Mouse (Mus musculus) MEL (cell line): Measurements from ENCODE around the gene Rarb. TPM values are rescaled to one million over a fixed set of nuclear protein-coding genes. Genes with fewer than 3 reads are reported as not detected.

ENCODE experiments used
- DNase-seq: peaks from one replicate; pipeline ENCODE4 v3.0.0; 2011; ENCODE audit warnings: low read depth, low spot score
- H3K27ac ChIP-seq: 2 replicates; pipeline ENCODE4 v1.5.1; 2012; ENCODE audit warnings: low read depth, mild to moderate bottlenecking, control low read depth, low read length, moderate library complexity; ENCODE audit not compliant: control insufficient read depth
- H3K27me3 ChIP-seq, 2 experiments: fragments of 150-350 bp in 1 of 2; sonication (generic) in 1 of 2; 2 replicates each; pipeline ENCODE4 v1.6.1; 2012; ENCODE audit warnings: low read length in 2 of 2, mild to moderate bottlenecking in 2 of 2, improper control_type of control experiment in 1 of 2, moderate library complexity in 1 of 2; ENCODE audit not compliant: insufficient read depth in 2 of 2, control insufficient read depth in 1 of 2
- H3K36me3 ChIP-seq, 2 experiments: 2 replicates each; pipeline ENCODE4 v1.6.1; 2012 to 2014; ENCODE audit warnings: low read length in 2 of 2, improper control_type of control experiment in 1 of 2, inconsistent platforms in 1 of 2, mild to moderate bottlenecking in 1 of 2; ENCODE audit not compliant: insufficient read depth in 2 of 2, control insufficient read depth in 1 of 2
- H3K4me1 ChIP-seq, 2 experiments: fragments of 150-350 bp in 1 of 2; sonication (generic) in 1 of 2; 2 replicates each; pipeline ENCODE4 v1.6.1; 2012; ENCODE audit warnings: low read length in 2 of 2, improper control_type of control experiment in 1 of 2, mild to moderate bottlenecking in 1 of 2; ENCODE audit not compliant: insufficient read depth in 2 of 2, control insufficient read depth in 1 of 2
- H3K4me3 ChIP-seq, 2 experiments: fragments of 150-350 bp in 1 of 2; sonication (generic) in 1 of 2; 2 replicates each; pipeline ENCODE4 v1.5.1; 2012; ENCODE audit warnings: low read depth in 2 of 2, low read length in 2 of 2, mild to moderate bottlenecking in 2 of 2, moderate library complexity in 2 of 2, control low read depth in 1 of 2, improper control_type of control experiment in 1 of 2; ENCODE audit not compliant: control insufficient read depth in 1 of 2, insufficient read depth in 1 of 2
- H3K79me2 ChIP-seq: 2 replicates; pipeline ENCODE4 v1.6.1; 2012; ENCODE audit warnings: mild to moderate bottlenecking, low read length, moderate library complexity; ENCODE audit not compliant: control insufficient read depth, poor library complexity, insufficient read depth
- H3K9ac ChIP-seq: 2 replicates; pipeline ENCODE4 v1.6.1; 2012; ENCODE audit warnings: low read depth, mild to moderate bottlenecking, control low read depth, low read length, moderate library complexity; ENCODE audit not compliant: control insufficient read depth, poor library complexity, severe bottlenecking
- H3K9me3 ChIP-seq: fragments of 150-350 bp; sonication (generic); replicated peaks from 2 replicates; pipeline ENCODE4 v1.6.1; 2012; ENCODE audit warnings: mild to moderate bottlenecking, low read length, improper control_type of control experiment, moderate library complexity; ENCODE audit not compliant: insufficient read depth
- BHLHE40 ChIP-seq: IDR thresholded peaks from 2 replicates; pipeline ENCODE4 v1.6.1; 2012; ENCODE audit warnings: low read depth, mild to moderate bottlenecking, inconsistent platforms, low read length, improper control_type of control experiment, borderline replicate concordance
- CHD1 ChIP-seq: IDR thresholded peaks from 2 replicates; pipeline ENCODE4 v1.6.1; 2012; ENCODE audit warnings: low read depth, mild to moderate bottlenecking, inconsistent platforms, low read length, improper control_type of control experiment
- CHD2 ChIP-seq: IDR thresholded peaks from 2 replicates; pipeline ENCODE4 v1.6.1; 2011; ENCODE audit warnings: low read length, improper control_type of control experiment
- E2F4 ChIP-seq: IDR thresholded peaks from 2 replicates; pipeline ENCODE4 v1.6.1; 2011; ENCODE audit warnings: low read depth, low read length, improper control_type of control experiment, borderline replicate concordance
- ELF1 ChIP-seq: IDR thresholded peaks from 2 replicates; pipeline ENCODE4 v1.6.1; 2014; ENCODE audit warnings: low read depth, mild to moderate bottlenecking, inconsistent platforms, low read length, improper control_type of control experiment, moderate library complexity
- ETS1 ChIP-seq: IDR thresholded peaks from 2 replicates; pipeline ENCODE4 v1.6.1; 2012; ENCODE audit warnings: low read depth, mild to moderate bottlenecking, inconsistent platforms, low read length, improper control_type of control experiment, moderate library complexity
- GABPA ChIP-seq: IDR thresholded peaks from 2 replicates; pipeline ENCODE4 v1.6.1; 2012; ENCODE audit warnings: low read depth, mild to moderate bottlenecking, inconsistent platforms, low read length, improper control_type of control experiment, moderate library complexity
- MAZ ChIP-seq: IDR thresholded peaks from 2 replicates; pipeline ENCODE4 v1.6.1; 2012; ENCODE audit warnings: low read depth, mild to moderate bottlenecking, inconsistent platforms, low read length, improper control_type of control experiment
- MEF2A ChIP-seq: IDR thresholded peaks from 2 replicates; pipeline ENCODE4 v1.6.1; 2014; ENCODE audit warnings: low read depth, mild to moderate bottlenecking, inconsistent platforms, low read length, improper control_type of control experiment; ENCODE audit not compliant: poor library complexity, insufficient replicate concordance, severe bottlenecking; ENCODE audit errors: extremely low read depth
- MXI1 ChIP-seq: IDR thresholded peaks from 2 replicates; pipeline ENCODE4 v1.6.1; 2011; ENCODE audit warnings: mild to moderate bottlenecking, low read depth, low read length, improper control_type of control experiment
- MYB ChIP-seq: IDR thresholded peaks from 2 replicates; pipeline ENCODE4 v1.6.1; 2011; ENCODE audit warnings: mild to moderate bottlenecking, low read depth, low read length, improper control_type of control experiment
- MYC ChIP-seq: IDR thresholded peaks from 2 replicates; pipeline ENCODE4 v1.6.1; 2011; ENCODE audit warnings: low read depth, mild to moderate bottlenecking, low read length, improper control_type of control experiment, moderate library complexity
- NRF1 ChIP-seq: IDR thresholded peaks from 2 replicates; pipeline ENCODE4 v1.6.1; 2014; ENCODE audit warnings: low read depth, mild to moderate bottlenecking, inconsistent platforms, low read length, improper control_type of control experiment, moderate library complexity; ENCODE audit not compliant: poor library complexity, insufficient read depth, severe bottlenecking
- POLR2AphosphoS2 ChIP-seq: IDR thresholded peaks from 2 replicates; pipeline ENCODE4 v1.6.1; 2011; ENCODE audit warnings: low read length, improper control_type of control experiment
- RAD21 ChIP-seq: IDR thresholded peaks from 2 replicates; pipeline ENCODE4 v1.6.1; 2011; ENCODE audit warnings: mild to moderate bottlenecking, low read depth, low read length, improper control_type of control experiment
- RCOR1 ChIP-seq: IDR thresholded peaks from 2 replicates; pipeline ENCODE4 v1.6.1; 2012; ENCODE audit warnings: low read depth, mild to moderate bottlenecking, inconsistent platforms, low read length, improper control_type of control experiment
- SIN3A ChIP-seq: IDR thresholded peaks from 2 replicates; pipeline ENCODE4 v1.6.1; 2012; ENCODE audit warnings: low read length, improper control_type of control experiment, inconsistent platforms
- TCF12 ChIP-seq: IDR thresholded peaks from 2 replicates; pipeline ENCODE4 v1.6.1; 2014; ENCODE audit warnings: low read depth, mild to moderate bottlenecking, inconsistent platforms, low read length, improper control_type of control experiment, moderate library complexity
- USF1 ChIP-seq: IDR thresholded peaks from 2 replicates; pipeline ENCODE4 v1.6.1; 2014; ENCODE audit warnings: low read depth, mild to moderate bottlenecking, inconsistent platforms, low read length, improper control_type of control experiment, moderate library complexity
- USF2 ChIP-seq, 2 experiments: IDR thresholded peaks; 2 replicates each; pipeline ENCODE4 v1.6.1; 2011 to 2012; ENCODE audit warnings: improper control_type of control experiment in 2 of 2, low read length in 2 of 2, borderline replicate concordance in 1 of 2, inconsistent platforms in 1 of 2, low read depth in 1 of 2, mild to moderate bottlenecking in 1 of 2; ENCODE audit not compliant: insufficient read depth in 1 of 2
- ZNF384 ChIP-seq: IDR thresholded peaks from 2 replicates; pipeline ENCODE4 v1.6.1; 2012; ENCODE audit warnings: low read depth, mild to moderate bottlenecking, inconsistent platforms, low read length, improper control_type of control experiment
- polyA plus RNA-seq, 2 experiments: library from polyadenylated mRNA; stranded (reverse) in 1 of 2; unstranded in 1 of 2; fragments of >175 nt in 1 of 2; fragments of >200 nt in 1 of 2; gene quantifications; 2 replicates each; pipeline versions ENCODE4 v1.2.1 to v1.2.4; 2012; ENCODE audit warnings: low replicate concordance in 2 of 2, low read depth in 1 of 2; ENCODE audit not compliant: insufficient read length in 2 of 2, insufficient read depth in 1 of 2, missing spikeins in 1 of 2
- total RNA-seq: library from RNA; depleted of rRNA; stranded (reverse); fragments of 300-350 nt; gene quantifications from 2 replicates; pipeline ENCODE4 v1.2.3, GENCODE M21; 2012

Rarb gene
- total and polyA plus RNA-seq, 3 experiments = not detected

- DNase-seq = no peak
- Histone ChIP-seq H3K36me3 (no peaks in the 10 kb centered on the region), H3K79me2 (no peaks in the 10 kb centered on the region), H3K9ac (no peak overlapping the region), H3K4me3 (no peak overlapping the region), H3K27ac (no peak overlapping the region), H3K27me3 (no peaks in the 10 kb centered on the region), H3K9me3 (no peaks in the 10 kb centered on the region), H3K4me1 (no peaks in the 10 kb centered on the region)
- TF ChIP-seq NRF1 (no peak), MYC (no peak), POLR2AphosphoS2 (no peak), RCOR1 (no peak), BHLHE40 (no peak), ETS1 (no peak), GABPA (no peak), MXI1 (no peak)
Measured at GRCm38 (mm10) chr14:16604469-16605064, 214.4 kb downstream of the Rarb start.

DNA sequence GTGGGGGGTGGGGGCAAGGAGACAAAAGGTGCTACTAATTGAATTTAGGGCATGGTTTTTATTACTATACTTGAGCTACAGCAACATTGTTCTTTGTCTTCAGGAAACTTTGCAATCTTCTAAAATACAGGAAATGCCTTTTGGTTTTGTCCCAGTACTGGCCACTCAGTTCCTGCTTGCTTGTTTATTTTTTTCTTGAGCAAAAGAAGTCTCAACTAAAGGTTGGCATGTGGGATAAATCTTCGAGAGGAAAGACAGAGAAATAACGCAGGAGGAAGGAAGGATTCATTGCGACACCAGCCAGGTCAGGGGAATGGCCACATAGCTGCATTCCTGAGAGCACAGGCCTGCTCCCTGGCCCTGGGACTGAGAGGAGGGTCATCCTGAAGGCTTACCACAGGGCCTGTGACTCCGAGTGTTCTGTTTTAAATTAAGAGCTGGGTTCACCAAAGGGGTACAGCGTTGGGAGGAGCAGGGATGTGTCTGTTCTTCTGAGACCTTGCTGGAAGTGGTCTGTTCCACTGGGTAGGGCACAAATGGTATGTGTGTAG lies 215.8 kb downstream of the Rarb start:
- Histone ChIP-seq H3K36me3 (no peaks in the 10 kb centered on the region), H3K9me3 (no peaks in the 10 kb centered on the region), H3K9ac (no peak overlapping the region), H3K79me2 (no peaks in the 10 kb centered on the region), H3K27ac (no peak overlapping the region), H3K27me3 (no peaks in the 10 kb centered on the region), H3K4me1 (no peaks in the 10 kb centered on the region), H3K4me3 (no peak overlapping the region)
- DNase-seq = no peak
- TF ChIP-seq E2F4 = no peak
- no peak for TF ChIP-seq ZNF384
- TF ChIP-seq RCOR1 = no peak
- no peak for TF ChIP-seq SIN3A

GRCm38 (mm10) chr14:16599224-16599623 lies 219.7 kb downstream of the Rarb start:
- no peaks in the 10 kb centered on the region for H3K36me3 ChIP-seq
- no peak overlapping the region for H3K4me3 ChIP-seq
- H3K9me3 ChIP-seq = no peaks in the 10 kb centered on the region
- no peaks in the 10 kb centered on the region for H3K79me2 ChIP-seq
- H3K27me3 ChIP-seq = no peaks in the 10 kb centered on the region
- H3K9ac ChIP-seq = no peak overlapping the region
- H3K27ac ChIP-seq = no peak overlapping the region
- no peak for DNase-seq
- TF ChIP-seq MYB (no peak), ETS1 (no peak), TCF12 (no peak), CHD2 (no peak), RAD21 (no peak), CHD1 (no peak), USF1 (no peak), E2F4 (no peak), MAZ (no peak), ELF1 (no peak), MEF2A (no peak), NRF1 (no peak), MYC (no peak), USF2 (IDR thresholded peaks at IDR 0.05; ENCODE audit: borderline replicate concordance in 1 of 2, insufficient read depth in 1 of 2, low read depth in 1 of 2, low read length in 2 of 2) (no peak)
- no peaks in the 10 kb centered on the region for H3K4me1 ChIP-seq
